Mouse (Mus musculus): Measurements from ENCODE around the gene Pde4d.

Gene Pde4d

DNA sequence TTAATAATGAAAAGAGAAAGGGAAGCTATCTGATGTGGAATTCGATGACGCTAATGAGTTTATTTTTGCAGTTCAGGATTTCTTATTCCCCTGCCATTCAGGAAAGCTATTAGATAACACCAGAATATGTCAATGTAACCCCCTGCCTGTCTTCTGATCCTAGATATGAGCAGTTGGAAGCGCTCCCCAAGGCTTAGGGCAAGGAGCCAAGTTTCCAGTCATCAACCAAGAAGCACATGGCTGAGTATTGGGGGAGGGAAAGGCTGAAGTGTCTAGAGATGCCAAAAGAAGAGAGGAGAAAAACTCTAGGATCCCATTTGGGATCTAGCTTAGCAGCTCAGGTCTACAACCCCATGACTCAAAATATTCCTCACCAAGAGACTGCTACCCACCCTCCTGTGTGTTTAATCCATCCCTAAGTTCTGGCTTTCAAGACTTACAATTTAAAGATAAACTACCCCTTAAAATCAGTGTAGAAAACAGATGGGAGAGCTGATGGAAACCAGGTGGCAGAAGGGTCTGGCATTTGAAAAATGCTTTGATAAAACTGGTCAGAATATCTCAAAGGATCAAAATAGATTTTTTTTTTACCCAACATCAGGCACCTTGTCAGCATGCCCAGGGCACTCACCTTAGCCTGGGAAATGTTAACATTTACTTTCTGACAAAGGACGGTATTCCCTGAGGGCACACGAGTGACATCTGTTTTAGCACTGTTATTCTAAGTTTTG lies 1543.2 kb downstream of the Pde4d start:
- peak; percentile 65 for DNase-seq (ENCODE audit: low read depth, low spot score)

DNA sequence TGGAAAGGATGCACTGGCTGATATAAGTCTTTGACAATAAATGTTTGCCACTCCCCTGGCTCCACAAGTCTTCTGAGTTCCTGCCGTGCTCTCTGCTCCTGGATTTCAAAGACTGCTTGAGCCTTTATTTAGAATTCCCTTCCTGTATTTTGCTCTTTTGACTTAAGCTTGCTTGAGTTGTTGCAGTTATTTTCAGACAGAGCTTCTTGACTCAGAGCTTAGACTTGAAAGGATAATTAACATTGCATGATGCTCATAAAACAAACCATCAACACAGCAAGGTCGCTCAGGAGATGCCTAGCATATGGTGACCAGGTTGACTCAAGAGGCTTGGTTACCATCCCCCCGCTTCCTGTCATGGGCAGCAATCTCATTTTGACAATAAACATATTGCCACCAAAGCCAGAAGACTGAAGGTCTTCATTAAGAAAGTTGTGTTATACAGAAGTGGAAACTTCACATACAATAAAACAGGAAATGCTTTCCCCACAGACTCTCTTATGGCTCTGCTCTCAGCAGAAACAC lies 1544.6 kb downstream of the Pde4d start:
- peak; percentile 66 for DNase-seq (ENCODE audit: low read depth, low spot score)

DNA sequence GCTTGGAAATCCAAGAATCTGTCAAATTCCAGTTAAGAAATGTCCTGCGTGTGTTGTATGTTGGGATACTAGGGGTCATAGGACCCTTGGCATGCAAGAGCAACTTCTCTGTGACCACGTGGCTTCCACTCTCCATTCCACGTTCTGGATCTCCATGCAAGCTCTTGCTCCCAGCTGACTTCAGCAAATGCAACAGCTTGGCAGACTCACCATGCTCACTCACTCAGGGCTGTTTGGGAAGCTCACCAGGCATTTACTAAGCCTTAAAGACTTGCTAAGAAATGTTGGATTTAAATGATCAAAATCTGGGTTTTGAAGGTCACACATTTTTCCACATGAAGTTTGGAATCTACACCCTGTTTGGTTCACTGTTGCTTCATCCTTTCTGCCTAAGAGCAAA lies 1552.3 kb downstream of the Pde4d start:
- DNase-seq (ENCODE audit: low read depth, low spot score): no peak
